Mouse (Mus musculus) hematopoietic stem cell, adult 5-6 weeks (primary cell): ENCODE data around the gene Olfr1219. TPM values are rescaled to one million over a fixed set of nuclear protein-coding genes. Genes with fewer than 3 reads are reported as not detected.

Experiments
- ATAC-seq, 2 experiments: fragments of 125-278 bp in 1 of 2; replicated peaks in 1 of 2; 2 replicates each; pipeline ENCODE4 v1.8.0; 2016 to 2017; ENCODE audit warnings: inconsistent platforms in 2 of 2, mild to moderate bottlenecking in 2 of 2, moderate number of reproducible peaks in 2 of 2, low read depth in 1 of 2, moderate TSS enrichment in 1 of 2; ENCODE audit not compliant: low FRiP score in 2 of 2, poor library complexity in 2 of 2, severe bottlenecking in 2 of 2, insufficient read depth in 1 of 2, low TSS enrichment in 1 of 2
- total RNA-seq: library from RNA; stranded (forward); fragments of 172-1452, 232-1000 nt; gene quantifications from 2 replicates; pipeline ENCODE4 v1.2.3, GENCODE M21; 2017

Gene Olfr1219
- not detected in 2 replicates for total RNA-seq

DNA sequence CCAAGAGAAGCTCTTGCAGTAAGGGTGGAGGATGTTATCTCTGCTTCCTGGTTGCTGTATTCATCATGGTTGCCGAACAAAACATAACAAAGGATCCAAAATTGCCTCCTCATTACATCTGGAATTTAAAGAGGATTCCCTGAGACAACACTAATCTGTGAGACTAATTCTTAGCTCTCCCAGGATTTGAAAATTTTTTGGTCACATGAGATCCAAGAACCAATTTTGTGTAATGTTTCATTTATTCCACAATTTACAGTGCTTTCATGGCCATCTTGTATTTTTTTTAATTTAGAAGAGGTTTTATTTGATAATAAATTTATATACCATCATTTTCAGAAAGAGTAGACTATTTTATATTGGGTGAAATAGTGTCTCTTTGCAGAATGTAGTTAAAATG is at the start of gene Olfr1219:
Olfr1219 (minus strand) TSS at position 101 of the 400 bp plus-strand sequence.
- no peak for ATAC-seq

DNA sequence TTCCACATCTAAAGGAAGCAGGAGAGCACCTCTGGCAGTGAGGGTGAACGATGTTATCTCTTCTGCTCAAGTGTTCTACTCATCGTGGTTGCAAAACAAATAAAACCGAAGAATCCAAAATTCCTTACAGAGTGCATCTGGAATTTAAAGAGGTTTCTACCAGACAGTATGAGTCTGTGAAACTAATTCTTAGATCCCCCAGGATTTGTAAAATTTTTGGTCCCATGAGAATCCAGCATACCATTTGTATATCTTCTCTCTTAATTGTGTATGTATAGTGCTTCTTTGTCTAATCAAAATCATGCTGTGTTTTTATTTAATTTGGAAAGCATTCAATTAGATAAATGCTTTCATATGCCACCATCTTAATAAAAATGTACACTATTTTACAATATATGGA is 49.6 kb upstream of the Olfr1219 start, which contains the start of gene Olfr1222:
Olfr1222 (minus strand) TSS at position 101 of the 400 bp plus-strand sequence.
- no peak for ATAC-seq

DNA sequence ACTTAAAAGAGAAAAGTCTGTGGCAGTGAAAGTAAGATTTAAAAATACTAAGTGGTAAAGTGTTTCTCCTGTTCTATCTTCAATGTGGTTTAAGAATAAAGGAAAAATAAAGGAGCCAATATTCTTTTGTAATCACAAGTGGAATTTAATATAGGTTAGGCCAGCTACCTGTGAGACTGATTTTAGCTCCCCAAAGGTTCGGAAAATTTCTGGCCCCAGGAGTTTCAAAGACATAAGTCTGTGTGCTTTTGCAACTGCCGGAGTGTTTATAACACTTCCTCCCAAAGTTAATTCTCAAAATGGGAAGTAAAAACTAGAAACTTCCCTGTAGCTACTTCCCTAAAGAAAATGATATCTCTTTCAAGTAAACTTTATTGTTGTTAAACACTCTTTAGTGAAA is 33.9 kb upstream of the Olfr1219 start, which contains the start of gene Olfr1221:
Olfr1221 (minus strand) TSS at position 101 of the 400 bp plus-strand sequence.
- no peak for ATAC-seq

- no peak for ATAC-seq
Measured at GRCm38 (mm10) chr2:89106735-89107134, 23.4 kb upstream of the Olfr1219 start, which contains the start of gene Olfr1220. Gene Olfr1220 (minus strand): TSS chr2:89106835.

DNA sequence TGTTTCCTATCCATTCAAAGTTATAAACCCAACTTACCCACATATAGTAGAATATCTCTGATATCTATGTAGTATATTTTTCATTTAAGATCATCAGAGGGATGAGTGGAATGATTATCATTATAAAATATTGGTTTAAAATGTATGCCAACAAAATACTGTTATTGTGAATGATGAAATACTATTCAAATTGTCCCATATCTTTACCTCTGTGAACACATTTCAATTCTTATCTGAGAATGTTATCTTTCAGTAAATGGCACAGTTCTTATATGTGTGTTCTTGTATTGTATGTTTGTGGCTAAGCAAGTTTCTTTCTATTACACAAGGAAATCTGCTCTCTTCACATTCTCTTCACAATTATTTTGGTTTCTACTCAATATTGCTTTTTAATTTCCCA is 22.3 kb upstream of the Olfr1219 start:
- ATAC-seq, result no peak

DNA sequence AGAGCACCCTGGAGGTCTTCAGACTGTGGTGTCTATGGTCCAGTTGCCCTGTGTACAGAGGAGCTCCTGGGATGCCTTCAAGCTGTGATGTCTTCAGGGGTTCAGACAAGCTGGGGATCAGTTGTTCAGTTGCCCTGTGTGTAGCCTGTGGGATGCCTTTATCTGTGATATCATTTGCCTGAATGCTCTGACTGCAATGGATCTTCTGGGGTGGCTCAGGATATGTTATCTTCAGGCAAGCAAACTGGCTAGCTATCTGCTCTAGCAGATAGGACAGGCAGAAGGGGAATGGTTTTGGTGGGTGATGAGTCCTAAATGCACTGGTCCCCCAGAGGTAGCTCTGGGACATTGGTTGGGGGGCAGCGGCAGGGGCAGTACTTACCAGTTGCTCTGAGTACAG is 10.5 kb upstream of the Olfr1219 start:
- ATAC-seq, result no peak

DNA sequence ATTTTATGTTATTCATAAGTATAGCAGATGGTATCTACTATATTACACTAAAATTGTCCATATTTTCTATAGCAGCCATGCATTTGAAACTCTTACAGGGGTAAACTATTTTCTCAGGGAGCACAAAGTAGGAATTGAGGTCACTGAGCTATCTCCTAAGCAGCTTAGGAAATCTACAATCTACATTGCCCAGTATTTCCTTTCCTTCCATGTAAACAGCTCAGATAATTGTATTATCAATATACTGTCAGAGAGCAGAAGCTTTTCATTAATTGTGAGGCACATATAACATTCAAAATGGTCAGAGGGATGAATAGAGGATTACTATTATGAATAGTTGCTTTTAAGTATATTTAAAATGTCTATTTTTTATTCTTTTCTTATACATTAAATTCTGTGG is 1.8 kb downstream of the Olfr1219 start:
- no peak for ATAC-seq

GRCm38 (mm10) chr2:89061087-89061486 is 22.2 kb downstream of the Olfr1219 start, which contains the start of gene Olfr1218:
Gene Olfr1218 (minus strand): TSS chr2:89061187.
- ATAC-seq, result no peak

- no peak for ATAC-seq
Measured at GRCm38 (mm10) chr2:89031965-89032364, 51.3 kb downstream of the Olfr1219 start, which contains the start of gene Olfr1217. Gene Olfr1217 (minus strand): TSS chr2:89032065.

Other genes starting within 250 kb of the Olfr1219 start
- not detected in 2 replicates for gene Olfr1204, start 234.2 kb downstream of the Olfr1219 start, total RNA-seq
- not detected in 2 replicates for gene Olfr1206, start 220.3 kb downstream of the Olfr1219 start, total RNA-seq
- gene Olfr1208, start 181.2 kb downstream of the Olfr1219 start, total RNA-seq, result not detected in 2 replicates
- gene Olfr1209, start 168.4 kb downstream of the Olfr1219 start, total RNA-seq, result not detected in 2 replicates
- gene Olfr1211, start 145.4 kb downstream of the Olfr1219 start, total RNA-seq, result not detected in 2 replicates
- not detected in 2 replicates for gene Olfr1212, start 129.5 kb downstream of the Olfr1219 start, total RNA-seq
- not detected in 2 replicates for gene Gm13762, start 103.2 kb downstream of the Olfr1219 start, total RNA-seq
- gene Olfr1214, start 90.9 kb downstream of the Olfr1219 start, total RNA-seq, result not detected in 2 replicates
- not detected in 2 replicates for gene Olfr1215, start 76.5 kb downstream of the Olfr1219 start, total RNA-seq
- gene Olfr1216, start 65.2 kb downstream of the Olfr1219 start, total RNA-seq, result not detected in 2 replicates
- gene Olfr1217, start 51.4 kb downstream of the Olfr1219 start, total RNA-seq, result not detected in 2 replicates
- gene Olfr1218, start 22.3 kb downstream of the Olfr1219 start, total RNA-seq, result not detected in 2 replicates
- not detected in 2 replicates for gene Olfr1220, start 23.3 kb upstream of the Olfr1219 start, total RNA-seq
- gene Olfr1221, start 33.8 kb upstream of the Olfr1219 start, total RNA-seq, result not detected in 2 replicates
- gene Olfr1222, start 49.5 kb upstream of the Olfr1219 start, total RNA-seq, result not detected in 2 replicates
- not detected in 2 replicates for gene Olfr1223, start 68.0 kb upstream of the Olfr1219 start, total RNA-seq
- not detected in 2 replicates for gene Olfr1224-ps1, start 80.6 kb upstream of the Olfr1219 start, total RNA-seq
- not detected in 2 replicates for gene Olfr1225, start 91.2 kb upstream of the Olfr1219 start, total RNA-seq
- not detected in 2 replicates for gene Olfr1226, start 116.5 kb upstream of the Olfr1219 start, total RNA-seq
- gene Olfr1228, start 170.5 kb upstream of the Olfr1219 start, total RNA-seq, result not detected in 2 replicates
- not detected in 2 replicates for gene Olfr1229, start 204.5 kb upstream of the Olfr1219 start, total RNA-seq
- gene Olfr1230, start 213.8 kb upstream of the Olfr1219 start, total RNA-seq, result not detected in 2 replicates
- not detected in 2 replicates for gene Olfr1231, start 223.6 kb upstream of the Olfr1219 start, total RNA-seq
- not detected in 2 replicates for gene Olfr1232, start 246.2 kb upstream of the Olfr1219 start, total RNA-seq